ENCODE assay signal across 8 mouse cellular contexts in genomic region chr5:147563511-147564139, GRCm38 (mm10).
DNase-seq lines count a peak whose midpoint lies in the region; ATAC-seq lines count a peak whose summit lies in the region.

No protein-coding gene starts in this region.

- no peak overlapping the region for H3K27ac ChIP-seq in lung, embryonic 16.5 days (ENCODE audit: low read length)
- no peak overlapping the region for H3K27ac ChIP-seq in hindbrain, embryonic 13.5 days
- no peak overlapping the region for H3K27ac ChIP-seq in liver, embryonic 16.5 days (ENCODE audit: low read length)

- no peak for DNase-seq in lung, postnatal 14 days
- peak; percentile 51 for DNase-seq in thymus, postnatal 0 days (ENCODE audit: low spot score)
- no peak for DNase-seq in c-Kit-positive CD71-positive TER-119-positive erythroid progenitor cells, embryonic 14.5 days (ENCODE audit: low spot score)
- no peak for DNase-seq in adipocyte (ENCODE audit: low spot score)
- DNase-seq in gastrocnemius, postnatal 10 days: no peak

- H3K9me3 ChIP-seq in lung, embryonic 16.5 days (ENCODE audit: control insufficient read depth, low read length): no peaks in the 10 kb centered on the region
- no peaks in the 10 kb centered on the region for H3K9me3 ChIP-seq in hindbrain, embryonic 13.5 days
- H3K9me3 ChIP-seq in liver, embryonic 16.5 days (replicated peaks; ENCODE audit: control insufficient read depth, low read length): no peaks in the 10 kb centered on the region

- WGBS in lung, embryonic 16.5 days: 47% methylated on average over 18 of the region's 18 CpGs
- 39% methylated on average over 18 of the region's 18 CpGs for WGBS in hindbrain, embryonic 13.5 days
- 57% methylated on average over 18 of the region's 18 CpGs for WGBS in liver, embryonic 16.5 days (ENCODE audit: insufficient replicate concordance)

- H3K27me3 ChIP-seq in lung, embryonic 16.5 days (ENCODE audit: control insufficient read depth, insufficient read depth, low read depth, low read length): no peaks in the 10 kb centered on the region
- H3K27me3 ChIP-seq in hindbrain, embryonic 13.5 days: no peaks in the 10 kb centered on the region
- no peaks in the 10 kb centered on the region for H3K27me3 ChIP-seq in liver, embryonic 16.5 days (ENCODE audit: control insufficient read depth, insufficient read depth, low read depth, low read length)

- ATAC-seq in lung, embryonic 16.5 days (ENCODE audit: low read depth): peak; percentile 45; the same call in 1 of the 2 replicates
- ATAC-seq in hindbrain, embryonic 13.5 days (ENCODE audit: low FRiP score): peak; percentile 68; the same call in 1 of the 2 replicates
- ATAC-seq in liver, embryonic 16.5 days (ENCODE audit: low read depth): no peak; the same call in 1 of the 2 replicates

- peak overlapping the region; percentile 21 for H3K4me3 ChIP-seq in lung, embryonic 16.5 days (ENCODE audit: low read length)
- H3K4me3 ChIP-seq in hindbrain, embryonic 13.5 days: no peak overlapping the region
- 0 out of 2 replicates have a peak overlapping the region, but pooled peaks have one; percentile 5 for H3K4me3 ChIP-seq in liver, embryonic 16.5 days (ENCODE audit: low read depth, low read length)

- H3K9ac ChIP-seq in lung, embryonic 16.5 days (ENCODE audit: low read length): no peak overlapping the region
- no peak overlapping the region; the same call in 1 of the 2 replicates for H3K9ac ChIP-seq in hindbrain, embryonic 13.5 days
- no peak overlapping the region for H3K9ac ChIP-seq in liver, embryonic 16.5 days (ENCODE audit: low read depth, low read length)

- peak overlapping the region; percentile 53 for H3K4me2 ChIP-seq in lung, embryonic 16.5 days (ENCODE audit: low read depth, low read length)
- peak overlapping the region; percentile 17; the same call in 1 of the 2 replicates for H3K4me2 ChIP-seq in hindbrain, embryonic 13.5 days
- peak overlapping the region; percentile 14 for H3K4me2 ChIP-seq in liver, embryonic 16.5 days (ENCODE audit: low read depth, low read length)

- H3K36me3 ChIP-seq in lung, embryonic 16.5 days (ENCODE audit: control insufficient read depth, insufficient read depth, low read length): no peaks in the 10 kb centered on the region
- H3K36me3 ChIP-seq in hindbrain, embryonic 13.5 days: no peaks in the 10 kb centered on the region
- no peaks in the 10 kb centered on the region for H3K36me3 ChIP-seq in liver, embryonic 16.5 days (ENCODE audit: control insufficient read depth, insufficient read depth)

- H3K4me1 ChIP-seq in lung, embryonic 16.5 days (replicated peaks; ENCODE audit: control insufficient read depth, insufficient read depth, low read length): no peaks in the 10 kb centered on the region
- peaks cover 11% of the 10 kb centered on the region for H3K4me1 ChIP-seq in hindbrain, embryonic 13.5 days (replicated peaks)
- H3K4me1 ChIP-seq in liver, embryonic 16.5 days (ENCODE audit: control insufficient read depth, low read depth, low read length): no peaks in the 10 kb centered on the region
